Mouse (Mus musculus) kidney, embryonic 14.5 days (tissue): ENCODE measurements around the gene Tmem214. TPM values are rescaled to one million over a fixed set of nuclear protein-coding genes. Genes with fewer than 3 reads are reported as not detected.
A peak's percentile ranks its signal among the peaks of the same experiment; 100 is the strongest.

ENCODE experiments used
- ATAC-seq: fragments of 200-750 bp; cut with Nextera tagmentation; 2 replicates; pipeline ENCODE4 v1.8.0; 2017; ENCODE audit warnings: moderate number of reproducible peaks, mild to moderate bottlenecking, moderate TSS enrichment, moderate library complexity; ENCODE audit not compliant: low FRiP score, low TSS enrichment
- H3K27ac ChIP-seq: fragments of 300-500 bp; sonication (generic); 2 replicates; pipeline ENCODE4 v1.5.1; 2014; ENCODE audit warnings: low read depth, mild to moderate bottlenecking, low read length, moderate library complexity, mixed read lengths
- H3K27me3 ChIP-seq: fragments of 300-500 bp; sonication (generic); 2 replicates; pipeline ENCODE4 v1.6.1; 2014; ENCODE audit warnings: mild to moderate bottlenecking, low read length; ENCODE audit not compliant: control insufficient read depth, insufficient read depth
- H3K36me3 ChIP-seq: fragments of 300-500 bp; sonication (generic); 2 replicates; pipeline ENCODE4 v1.6.1; 2014; ENCODE audit warnings: low read length, mixed read lengths; ENCODE audit not compliant: control insufficient read depth, insufficient read depth
- H3K4me1 ChIP-seq: fragments of 300-500 bp; sonication (generic); 2 replicates; pipeline ENCODE4 v1.6.1; 2014; ENCODE audit warnings: low read length, mixed read lengths; ENCODE audit not compliant: control insufficient read depth, insufficient read depth
- H3K4me2 ChIP-seq: fragments of 300-500 bp; sonication (generic); replicated peaks from 2 replicates; pipeline ENCODE4 v1.6.1; 2014; ENCODE audit warnings: low read depth, mild to moderate bottlenecking, low read length
- H3K4me3 ChIP-seq: fragments of 300-500 bp; sonication (generic); 2 replicates; pipeline ENCODE4 v1.5.1; 2014; ENCODE audit warnings: mild to moderate bottlenecking, low read length
- H3K9ac ChIP-seq: fragments of 300-500 bp; sonication (generic); 2 replicates; pipeline ENCODE4 v1.6.1; 2014; ENCODE audit warnings: low read depth, mild to moderate bottlenecking, low read length, moderate library complexity
- H3K9me3 ChIP-seq: fragments of 300-500 bp; sonication (generic); 2 replicates; pipeline ENCODE4 v1.6.1; 2016; ENCODE audit warnings: low read length; ENCODE audit not compliant: control insufficient read depth
- WGBS: fragments of 180-500 bp; shearing (Covaris S2); extraction: QIAGEN DNeasy Blood & Tissue Kit; methylation state at CpG from one replicate; pipeline ENCODE4 v1.1.7; 2014; 5-methylcytosine and 5-hydroxymethylcytosine counted together
- polyA plus RNA-seq: library from polyadenylated mRNA; unstranded; fragments of >200 nt; fragmentation: Nextera tagmentation; extraction: Ambion mirVana; gene quantifications from 2 replicates; pipeline ENCODE4 v1.2.1, GENCODE M21; 2014

Tmem214 gene
- polyA plus RNA-seq, 1 experiment from 2014 or later = 65.1 TPM

DNA sequence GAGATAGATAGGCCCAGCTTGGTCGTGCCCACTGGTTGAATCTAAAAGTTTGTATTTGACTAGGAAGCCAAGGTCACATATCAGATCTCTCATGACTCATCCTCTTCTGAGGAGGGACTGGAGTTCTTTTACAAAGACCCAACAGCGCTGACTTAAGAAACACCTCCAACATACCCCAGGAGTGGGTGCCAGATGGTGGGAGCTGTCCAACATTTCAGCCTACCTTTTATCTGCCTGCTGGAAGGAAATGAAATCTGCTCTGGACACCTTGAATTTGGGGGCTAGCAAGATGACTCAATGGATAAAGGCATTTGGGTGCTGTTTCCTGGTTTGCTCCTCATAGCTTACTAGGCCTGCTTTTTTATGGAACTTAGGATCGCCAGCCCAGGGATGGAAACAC is 25.9 kb upstream of the Tmem214 start:
- no peak for ATAC-seq
- Histone ChIP-seq H3K36me3 (no peaks in the 10 kb centered on the region), H3K27me3 (no peaks in the 10 kb centered on the region), H3K9me3 (peaks cover under 1% of the 10 kb centered on the region; the same call in 1 of the 2 replicates), H3K9ac (no peak overlapping the region), H3K4me3 (no peak overlapping the region), H3K27ac (no peak overlapping the region), H3K4me1 (no peaks in the 10 kb centered on the region), H3K4me2 (no peak overlapping the region)
- 52% methylated on average over 3 of the region's 3 CpGs for WGBS

GRCm38 (mm10) chr5:30849891-30850555 is 17.8 kb upstream of the Tmem214 start:
- Histone ChIP-seq H3K9me3 (no peaks in the 10 kb centered on the region), H3K36me3 (no peaks in the 10 kb centered on the region), H3K4me1 (peaks cover 14% of the 10 kb centered on the region; the same call in 1 of the 2 replicates), H3K9ac (no peak overlapping the region), H3K27ac (peak overlapping the region; percentile 20; the same call in 1 of the 2 replicates), H3K4me2 (no peak overlapping the region), H3K4me3 (no peak overlapping the region), H3K27me3 (no peaks in the 10 kb centered on the region)
- 33% methylated on average over 6 of the region's 6 CpGs for WGBS
- peak; percentile 71; the same call in 1 of the 2 replicates for ATAC-seq

- H3K4me3 ChIP-seq = no peak overlapping the region
- H3K9me3 ChIP-seq = no peaks in the 10 kb centered on the region
- H3K27me3 ChIP-seq = no peaks in the 10 kb centered on the region
- H3K27ac ChIP-seq = peak overlapping the region; percentile 20; the same call in 1 of the 2 replicates
- peak; percentile 49; the same call in 1 of the 2 replicates for ATAC-seq
- peaks cover 14% of the 10 kb centered on the region; the same call in 1 of the 2 replicates for H3K4me1 ChIP-seq
- no peaks in the 10 kb centered on the region for H3K36me3 ChIP-seq
- no peak overlapping the region for H3K4me2 ChIP-seq
- H3K9ac ChIP-seq = no peak overlapping the region
- WGBS = 64% methylated on average over 2 of the region's 2 CpGs
Observed at GRCm38 (mm10) chr5:30850556-30850925, 17.3 kb upstream of the Tmem214 start.

- Histone ChIP-seq H3K9ac (no peak overlapping the region), H3K4me2 (no peak overlapping the region), H3K4me1 (peaks cover 14% of the 10 kb centered on the region; the same call in 1 of the 2 replicates), H3K27ac (no peak overlapping the region), H3K27me3 (no peaks in the 10 kb centered on the region), H3K36me3 (no peaks in the 10 kb centered on the region), H3K9me3 (no peaks in the 10 kb centered on the region), H3K4me3 (no peak overlapping the region)
- WGBS = 92% methylated on average over 4 of the region's 4 CpGs
- no peak for ATAC-seq
Observed at GRCm38 (mm10) chr5:30853522-30853921, 14.3 kb upstream of the Tmem214 start.

DNA sequence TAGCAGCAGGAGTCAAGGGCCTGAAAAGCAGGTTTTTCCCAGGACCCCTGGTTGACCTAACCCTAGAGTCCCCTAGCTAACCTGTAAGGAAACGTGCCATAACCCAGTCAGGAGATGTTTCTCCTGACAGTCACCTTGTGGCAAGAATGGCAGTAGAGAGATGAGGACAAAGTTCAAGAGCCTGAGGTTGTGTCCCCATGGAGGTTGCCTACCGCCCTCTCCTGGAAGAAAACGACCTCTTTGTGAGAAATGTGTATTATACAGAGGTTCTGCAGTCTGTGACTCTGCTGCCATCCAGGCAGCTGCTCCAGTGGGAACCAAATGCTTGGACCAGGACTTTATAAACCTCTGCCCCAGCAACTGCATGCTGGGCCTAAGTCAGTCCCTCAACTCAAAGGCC is 12.1 kb upstream of the Tmem214 start:
- no peak overlapping the region for H3K4me2 ChIP-seq
- no peak overlapping the region for H3K4me3 ChIP-seq
- H3K9ac ChIP-seq = no peak overlapping the region
- 62% methylated on average over 3 of the region's 3 CpGs for WGBS
- no peaks in the 10 kb centered on the region for H3K36me3 ChIP-seq
- no peak for ATAC-seq
- peaks cover 3% of the 10 kb centered on the region; the same call in 1 of the 2 replicates for H3K4me1 ChIP-seq
- no peaks in the 10 kb centered on the region for H3K27me3 ChIP-seq
- H3K27ac ChIP-seq = no peak overlapping the region
- peaks cover 3% of the 10 kb centered on the region; the same call in 1 of the 2 replicates for H3K9me3 ChIP-seq

DNA sequence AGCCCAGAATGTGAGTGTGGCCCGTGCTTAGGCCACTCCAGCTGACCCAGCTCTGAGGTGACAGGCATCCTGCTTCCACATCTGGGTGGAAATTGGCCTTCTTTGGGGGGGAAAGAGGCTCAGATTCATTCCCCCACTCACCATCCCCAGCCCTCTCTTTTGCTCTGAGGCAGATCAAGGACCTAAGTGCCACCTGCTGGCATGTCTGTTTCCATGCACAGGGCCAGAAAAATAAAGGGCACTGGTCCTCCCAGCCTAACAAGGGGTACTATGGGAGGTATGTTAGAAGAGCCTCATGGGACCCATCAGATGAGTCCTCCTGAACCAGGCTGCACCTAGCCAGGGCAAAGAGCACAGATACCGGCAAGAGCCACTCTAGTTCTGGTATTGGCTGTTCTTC is 11.7 kb upstream of the Tmem214 start:
- H3K9ac ChIP-seq = no peak overlapping the region
- WGBS = 70% methylated on average over 2 of the region's 2 CpGs
- peaks cover 3% of the 10 kb centered on the region; the same call in 1 of the 2 replicates for H3K9me3 ChIP-seq
- H3K4me1 ChIP-seq = no peaks in the 10 kb centered on the region
- no peak for ATAC-seq
- no peak overlapping the region for H3K4me3 ChIP-seq
- H3K27ac ChIP-seq = no peak overlapping the region
- no peak overlapping the region for H3K4me2 ChIP-seq
- H3K36me3 ChIP-seq = no peaks in the 10 kb centered on the region
- H3K27me3 ChIP-seq = no peaks in the 10 kb centered on the region

GRCm38 (mm10) chr5:30863852-30864251 is 4.0 kb upstream of the Tmem214 start:
- H3K27me3 ChIP-seq = no peaks in the 10 kb centered on the region
- H3K4me1 ChIP-seq = no peaks in the 10 kb centered on the region
- H3K27ac ChIP-seq = no peak overlapping the region
- WGBS = 51% methylated on average over 4 of the region's 4 CpGs
- no peak overlapping the region for H3K4me2 ChIP-seq
- no peak overlapping the region for H3K9ac ChIP-seq
- no peak overlapping the region for H3K4me3 ChIP-seq
- H3K9me3 ChIP-seq = peaks cover 3% of the 10 kb centered on the region; the same call in 1 of the 2 replicates
- ATAC-seq = 0 out of 2 replicates have a peak, but pooled peaks have one; percentile 33
- H3K36me3 ChIP-seq = no peaks in the 10 kb centered on the region

GRCm38 (mm10) chr5:30864322-30864721 is 3.5 kb upstream of the Tmem214 start:
- no peak overlapping the region for H3K9ac ChIP-seq
- ATAC-seq = no peak
- WGBS = 45% methylated on average over 15 of the region's 15 CpGs
- H3K4me2 ChIP-seq = no peak overlapping the region
- H3K4me1 ChIP-seq = no peaks in the 10 kb centered on the region
- H3K27ac ChIP-seq = no peak overlapping the region
- H3K27me3 ChIP-seq = no peaks in the 10 kb centered on the region
- no peak overlapping the region for H3K4me3 ChIP-seq
- H3K36me3 ChIP-seq = no peaks in the 10 kb centered on the region
- H3K9me3 ChIP-seq = peaks cover 3% of the 10 kb centered on the region; the same call in 1 of the 2 replicates

GRCm38 (mm10) chr5:30866871-30867270 is 941 bp upstream of the Tmem214 start:
- no peak for ATAC-seq
- no peaks in the 10 kb centered on the region for H3K9me3 ChIP-seq
- no peak overlapping the region for H3K9ac ChIP-seq
- no peak overlapping the region for H3K4me2 ChIP-seq
- H3K36me3 ChIP-seq = peaks cover 9% of the 10 kb centered on the region
- no peak overlapping the region for H3K27ac ChIP-seq
- H3K4me1 ChIP-seq = peaks cover 5% of the 10 kb centered on the region
- H3K4me3 ChIP-seq = no peak overlapping the region
- H3K27me3 ChIP-seq = no peaks in the 10 kb centered on the region
- 83% methylated on average over 3 of the region's 3 CpGs for WGBS
